Mouse (Mus musculus): ENCODE data around the gene Enthd1. TPM values are rescaled to one million over a fixed set of nuclear protein-coding genes. Genes with fewer than 3 reads are reported as not detected.

The Enthd1 gene
- polyA plus RNA-seq, 1 experiment = not detected

- H3K79me2 ChIP-seq (ENCODE audit: control insufficient read depth, insufficient read depth) = no peaks in the 10 kb centered on the region
These were observed 118.8 kb downstream of the Enthd1 start for GRCm38 (mm10) chr15:80445956-80446687.

GRCm38 (mm10) chr15:80440195-80440594 is 124.8 kb downstream of the Enthd1 start:
- H3K27me3 ChIP-seq (ENCODE audit: control insufficient read depth, insufficient read depth, insufficient read length) = peaks cover 30% of the 10 kb centered on the region
- no peak overlapping the region for H3ac ChIP-seq (ENCODE audit: control insufficient read depth, insufficient read length)
- H3K79me2 ChIP-seq (ENCODE audit: control insufficient read depth, insufficient read depth) = no peaks in the 10 kb centered on the region
- H3K36me3 ChIP-seq (ENCODE audit: control insufficient read depth, insufficient read depth) = no peaks in the 10 kb centered on the region
- no peak for TF ChIP-seq USF1 (IDR thresholded peaks at IDR 0.05; ENCODE audit: low read depth)
- TF ChIP-seq MYOD1 (IDR thresholded peaks at IDR 0.05; ENCODE audit: control insufficient read depth in 1 of 3, insufficient read length in 2 of 3, low read depth in 2 of 3) = no peak
- TF ChIP-seq CEBPB (IDR thresholded peaks at IDR 0.05; ENCODE audit: insufficient read depth, poor library complexity, severe bottlenecking) = no peak
- no peak for TF ChIP-seq MYOG (IDR thresholded peaks at IDR 0.05; ENCODE audit: control insufficient read depth in 1 of 3, insufficient read depth in 1 of 3, insufficient read length in 2 of 3, low read depth in 2 of 3)
- TF ChIP-seq E2F4 (IDR thresholded peaks at IDR 0.05; ENCODE audit: insufficient read depth) = no peak
- H3K4me2 ChIP-seq (ENCODE audit: low read depth) = no peak overlapping the region
- H3K4me3 ChIP-seq = no peak overlapping the region

More at GRCm38 (mm10) chr15:80445956-80446687, 118.8 kb downstream of the Enthd1 start:
- peaks cover 12% of the 10 kb centered on the region for H3K27me3 ChIP-seq (ENCODE audit: control insufficient read depth, insufficient read depth, insufficient read length)
- H3K4me3 ChIP-seq = no peak overlapping the region
- no peak for TF ChIP-seq MAX (IDR thresholded peaks at IDR 0.05; ENCODE audit: low read depth)
- TF ChIP-seq SRF (IDR thresholded peaks at IDR 0.05; ENCODE audit: control insufficient read depth, insufficient read length, low read depth) = no peak
- no peak for TF ChIP-seq CEBPB (IDR thresholded peaks at IDR 0.05; ENCODE audit: insufficient read depth, poor library complexity, severe bottlenecking)
- no peak for TF ChIP-seq USF1 (IDR thresholded peaks at IDR 0.05; ENCODE audit: low read depth)
- no peak for TF ChIP-seq E2F4 (IDR thresholded peaks at IDR 0.05; ENCODE audit: insufficient read depth)
- TF ChIP-seq POLR2A (IDR thresholded peaks at IDR 0.05; ENCODE audit: insufficient read length, low read depth) = no peak
- no peak for TF ChIP-seq TCF12 (IDR thresholded peaks at IDR 0.05; ENCODE audit: insufficient read depth, poor library complexity, severe bottlenecking)
- TF ChIP-seq MYOG (IDR thresholded peaks at IDR 0.05; ENCODE audit: control insufficient read depth in 1 of 3, insufficient read depth in 1 of 3, insufficient read length in 2 of 3, low read depth in 2 of 3) = no peak
- TF ChIP-seq MYOD1 (IDR thresholded peaks at IDR 0.05; ENCODE audit: control insufficient read depth in 1 of 3, insufficient read length in 2 of 3, low read depth in 2 of 3) = no peak
- TF ChIP-seq POLR2AphosphoS2 (IDR thresholded peaks at IDR 0.05; ENCODE audit: insufficient read length, low read depth) = no peak
- TF ChIP-seq TCF3 (IDR thresholded peaks at IDR 0.05; ENCODE audit: insufficient read length, low read depth) = no peak
- no peak for TF ChIP-seq REST (IDR thresholded peaks at IDR 0.05; ENCODE audit: insufficient read depth, insufficient read length)
- no peak overlapping the region for H3ac ChIP-seq (ENCODE audit: control insufficient read depth, insufficient read length)
- no peaks in the 10 kb centered on the region for H3K36me3 ChIP-seq (ENCODE audit: control insufficient read depth, insufficient read depth)
- no peak overlapping the region for H3K4me2 ChIP-seq (ENCODE audit: low read depth)

GRCm38 (mm10) chr15:80438423-80438822 is 126.5 kb downstream of the Enthd1 start:
- TF ChIP-seq SRF (IDR thresholded peaks at IDR 0.05; ENCODE audit: control insufficient read depth, insufficient read length, low read depth) = no peak
- TF ChIP-seq CEBPB (IDR thresholded peaks at IDR 0.05; ENCODE audit: insufficient read depth, poor library complexity, severe bottlenecking) = no peak
- no peak for TF ChIP-seq POLR2A (IDR thresholded peaks at IDR 0.05; ENCODE audit: insufficient read length, low read depth)
- TF ChIP-seq TCF3 (IDR thresholded peaks at IDR 0.05; ENCODE audit: insufficient read length, low read depth) = no peak
- TF ChIP-seq E2F4 (IDR thresholded peaks at IDR 0.05; ENCODE audit: insufficient read depth) = no peak
- no peak for TF ChIP-seq MYOD1 (IDR thresholded peaks at IDR 0.05; ENCODE audit: control insufficient read depth in 1 of 3, insufficient read length in 2 of 3, low read depth in 2 of 3)
- TF ChIP-seq POLR2AphosphoS2 (IDR thresholded peaks at IDR 0.05; ENCODE audit: insufficient read length, low read depth) = no peak
- peaks cover 32% of the 10 kb centered on the region for H3K27me3 ChIP-seq (ENCODE audit: control insufficient read depth, insufficient read depth, insufficient read length)
- H3K4me2 ChIP-seq (ENCODE audit: low read depth) = no peak overlapping the region
- H3K36me3 ChIP-seq (ENCODE audit: control insufficient read depth, insufficient read depth) = no peaks in the 10 kb centered on the region
- H3K4me3 ChIP-seq = no peak overlapping the region
- no peaks in the 10 kb centered on the region for H3K79me2 ChIP-seq (ENCODE audit: control insufficient read depth, insufficient read depth)
- no peak overlapping the region for H3ac ChIP-seq (ENCODE audit: control insufficient read depth, insufficient read length)

GRCm38 (mm10) chr15:80437996-80438395 is 127.0 kb downstream of the Enthd1 start:
- peaks cover 37% of the 10 kb centered on the region for H3K27me3 ChIP-seq (ENCODE audit: control insufficient read depth, insufficient read depth, insufficient read length)

More at GRCm38 (mm10) chr15:80437996-80438395, 127.0 kb downstream of the Enthd1 start:
- H3K4me3 ChIP-seq = no peak overlapping the region
- no peak overlapping the region for H3K4me2 ChIP-seq (ENCODE audit: low read depth)
- TF ChIP-seq MYOD1 (IDR thresholded peaks at IDR 0.05; ENCODE audit: control insufficient read depth in 1 of 3, insufficient read length in 2 of 3, low read depth in 2 of 3) = no peak
- TF ChIP-seq TCF12 (IDR thresholded peaks at IDR 0.05; ENCODE audit: insufficient read depth, poor library complexity, severe bottlenecking) = no peak
- no peak for TF ChIP-seq MYOG (IDR thresholded peaks at IDR 0.05; ENCODE audit: control insufficient read depth in 1 of 3, insufficient read depth in 1 of 3, insufficient read length in 2 of 3, low read depth in 2 of 3)
- TF ChIP-seq SRF (IDR thresholded peaks at IDR 0.05; ENCODE audit: control insufficient read depth, insufficient read length, low read depth) = no peak
- no peak for TF ChIP-seq POLR2AphosphoS2 (IDR thresholded peaks at IDR 0.05; ENCODE audit: insufficient read length, low read depth)
- TF ChIP-seq TCF3 (IDR thresholded peaks at IDR 0.05; ENCODE audit: insufficient read length, low read depth) = no peak
- no peak for TF ChIP-seq MAX (IDR thresholded peaks at IDR 0.05; ENCODE audit: low read depth)
- no peak for TF ChIP-seq E2F4 (IDR thresholded peaks at IDR 0.05; ENCODE audit: insufficient read depth)
- no peak for TF ChIP-seq REST (IDR thresholded peaks at IDR 0.05; ENCODE audit: insufficient read depth, insufficient read length)
- no peak for TF ChIP-seq POLR2A (IDR thresholded peaks at IDR 0.05; ENCODE audit: insufficient read length, low read depth)
- H3K36me3 ChIP-seq (ENCODE audit: control insufficient read depth, insufficient read depth) = no peaks in the 10 kb centered on the region
- H3ac ChIP-seq (ENCODE audit: control insufficient read depth, insufficient read length) = no peak overlapping the region
- H3K79me2 ChIP-seq (ENCODE audit: control insufficient read depth, insufficient read depth) = no peaks in the 10 kb centered on the region
